Mouse (Mus musculus): ENCODE measurements around the gene Nck2.
A peak's percentile ranks its signal among the peaks of the same experiment; 100 is the strongest.

Nck2 gene

GRCm38 (mm10) chr1:43444531-43444930 is at the start of gene Nck2:
Nck2 (plus strand) TSS chr1:43444579.
- DNase-seq: no peak

DNA sequence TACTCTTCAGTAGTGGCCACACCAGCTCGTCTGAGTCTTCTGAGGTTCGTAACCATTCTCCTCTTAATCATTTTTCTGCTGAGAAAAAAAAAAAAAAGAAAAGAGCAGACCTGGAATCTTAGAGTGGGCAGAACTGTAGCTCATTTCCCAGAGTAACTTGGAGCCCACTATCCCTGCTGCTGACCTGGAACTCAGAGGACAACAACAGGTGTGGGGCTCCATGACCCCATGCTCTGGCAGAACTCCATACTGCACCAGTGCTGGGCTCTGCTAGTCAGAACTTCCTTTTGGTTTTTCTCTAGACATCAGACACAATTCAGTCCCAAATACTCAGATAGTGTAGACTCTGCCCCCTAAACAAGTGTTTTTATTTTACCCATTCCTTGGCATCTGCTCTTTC is 49.3 kb upstream of the Nck2 start:
- no peak for DNase-seq

DNA sequence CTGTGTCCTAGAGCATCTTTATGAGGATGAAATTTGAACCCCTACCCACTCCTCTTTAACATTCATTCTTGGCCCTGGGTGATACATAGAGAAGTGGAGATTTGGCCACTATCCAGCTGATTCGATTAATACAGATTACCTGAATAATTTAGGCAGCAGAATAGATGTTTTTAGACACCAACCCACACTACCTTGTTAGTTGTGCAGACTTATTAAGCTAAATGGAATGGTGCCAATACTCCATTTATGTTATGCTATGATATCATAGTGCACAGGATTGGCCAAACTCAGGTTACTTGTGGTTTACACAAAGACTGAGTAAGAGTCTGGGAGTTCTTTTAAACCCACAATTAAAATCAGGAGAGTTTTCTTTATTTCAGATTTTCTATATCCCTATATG is 48.6 kb upstream of the Nck2 start:
- no peak for DNase-seq

DNA sequence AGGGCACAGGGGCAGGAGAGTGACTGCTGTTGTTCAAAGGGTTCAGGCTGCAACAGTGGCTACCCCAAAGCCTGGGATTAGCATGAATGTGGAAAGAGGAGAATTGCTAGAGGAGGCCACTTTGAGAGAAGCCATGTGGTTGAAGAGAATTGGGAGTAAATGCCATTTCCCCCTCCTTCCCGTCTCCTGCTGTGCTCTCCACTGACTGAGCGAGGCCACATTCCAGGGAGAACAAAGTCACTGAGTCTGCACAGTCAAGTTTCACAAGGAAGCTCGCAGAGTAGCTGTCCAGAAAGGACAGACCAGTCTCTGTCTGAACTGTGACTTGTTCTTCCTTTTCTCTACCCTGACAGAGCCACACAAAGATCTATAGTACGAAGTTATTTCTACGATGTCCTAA is 47.9 kb upstream of the Nck2 start:
- DNase-seq: no peak

- DNase-seq: peak; percentile 52 to 68
Observed at GRCm38 (mm10) chr1:43397096-43397495, 47.3 kb upstream of the Nck2 start.

DNA sequence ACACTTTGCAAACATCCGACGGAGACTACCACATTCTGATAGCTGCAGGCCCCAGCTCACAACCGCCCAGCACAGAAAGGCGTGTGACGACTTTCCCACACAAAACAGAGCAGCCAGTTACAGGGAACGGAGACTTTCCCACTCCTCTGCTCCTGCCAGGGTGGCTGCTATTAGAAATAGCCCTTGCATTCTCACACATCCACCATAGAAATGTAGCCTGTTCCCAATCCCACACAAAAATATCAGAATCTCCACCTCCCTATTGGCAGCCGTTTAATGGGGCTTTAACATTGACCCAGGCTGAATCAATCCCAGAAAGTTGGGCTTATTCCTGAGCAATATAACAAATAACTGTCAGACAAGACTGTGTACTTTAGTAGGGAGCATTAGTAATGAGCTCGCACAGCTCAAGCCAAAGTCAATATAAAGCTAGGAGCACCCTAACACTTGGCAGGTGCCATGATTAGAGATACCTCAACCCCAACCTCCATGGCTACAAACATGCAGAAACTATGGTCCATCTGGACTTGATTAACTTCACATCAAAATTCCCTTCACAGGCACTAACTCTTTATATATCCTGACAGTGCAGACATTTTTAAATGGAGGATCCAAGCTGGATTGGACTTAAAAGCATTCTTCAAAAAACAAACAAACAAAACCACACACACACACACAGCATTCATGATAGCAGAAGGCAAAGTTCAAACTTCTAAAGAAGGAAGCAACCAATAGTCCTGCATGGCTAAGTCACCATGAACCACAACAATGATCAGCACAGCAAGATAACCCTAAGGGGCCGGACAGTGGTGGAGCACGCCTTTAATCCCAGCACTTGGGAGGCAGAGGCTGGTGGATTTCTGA is 45.4 kb upstream of the Nck2 start:
- no peak for DNase-seq

DNA sequence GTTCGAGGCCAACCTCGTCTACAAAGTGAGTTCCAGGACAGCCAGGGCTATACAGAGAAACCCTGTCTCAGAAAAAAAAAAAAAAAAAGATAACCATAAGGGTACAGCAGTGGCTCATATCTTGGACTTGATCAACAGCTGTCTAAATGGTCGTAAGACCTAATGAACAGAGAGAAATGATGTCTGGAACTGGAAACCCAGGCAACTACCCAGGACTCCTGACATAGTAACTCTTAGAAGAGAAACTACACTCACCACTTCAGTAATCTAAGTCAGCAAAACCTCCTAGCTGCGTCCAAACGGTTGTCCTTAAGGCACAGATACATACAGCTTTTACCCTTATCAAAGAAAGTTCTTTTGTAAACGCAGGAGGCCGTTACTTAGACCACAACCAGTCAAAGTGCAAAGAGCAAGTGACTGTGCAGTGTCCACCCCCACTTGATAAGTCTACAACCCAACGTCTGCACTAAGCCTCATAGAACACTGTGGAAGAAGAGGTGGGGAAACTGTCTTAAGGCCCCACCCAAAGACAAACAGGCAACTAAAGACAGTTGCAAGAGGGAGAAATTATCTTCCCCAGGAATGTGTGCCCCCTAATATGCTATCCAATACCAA is 44.7 kb upstream of the Nck2 start:
- DNase-seq: no peak

- no peak for DNase-seq
Observed at GRCm38 (mm10) chr1:43400655-43401054, 43.7 kb upstream of the Nck2 start.

GRCm38 (mm10) chr1:43403341-43403740 is 41.0 kb upstream of the Nck2 start:
- DNase-seq: no peak

- DNase-seq: no peak
Observed at GRCm38 (mm10) chr1:43404693-43405678, 39.4 kb upstream of the Nck2 start.

GRCm38 (mm10) chr1:43409019-43409418 is 35.4 kb upstream of the Nck2 start:
- no peak for DNase-seq

DNA sequence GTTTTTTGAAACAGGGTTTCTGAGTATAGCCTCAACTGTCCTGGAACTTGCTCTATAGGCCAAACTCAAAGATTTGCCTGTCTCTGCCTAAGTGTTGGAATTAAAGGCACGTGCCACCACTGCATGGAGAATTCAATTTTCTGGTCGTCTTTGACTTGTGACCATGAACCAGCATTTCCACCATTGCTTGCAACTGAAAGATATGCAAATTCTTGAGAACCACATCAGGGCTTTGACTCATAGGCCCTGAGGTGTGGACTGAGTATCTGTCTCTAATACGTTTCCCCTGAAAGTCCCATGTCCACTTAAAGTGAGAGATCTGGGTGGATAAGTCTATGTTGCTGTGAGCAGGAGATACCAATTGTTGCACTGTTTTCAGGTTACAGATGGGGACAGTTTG is 31.6 kb upstream of the Nck2 start:
- no peak for DNase-seq

DNA sequence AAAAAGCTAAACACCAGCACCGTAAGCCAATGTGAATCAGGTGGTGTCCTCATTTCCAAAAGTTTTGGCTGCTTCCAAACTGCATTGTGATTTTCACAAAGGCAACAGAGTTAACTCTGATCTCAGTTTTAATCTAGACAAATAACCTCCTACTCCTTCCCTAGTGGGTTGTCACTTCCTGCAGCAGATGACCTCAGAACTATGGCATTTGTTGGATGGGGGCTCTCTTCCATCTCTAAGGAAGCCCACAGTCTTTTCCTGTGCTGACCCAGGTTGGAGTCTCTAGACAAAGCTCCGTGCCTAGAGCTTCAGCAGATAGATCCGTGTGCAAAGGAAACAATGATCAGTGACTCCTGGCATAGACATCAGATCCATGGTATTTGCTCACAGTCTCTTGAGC is 31.1 kb upstream of the Nck2 start:
- no peak for DNase-seq

- DNase-seq: no peak
Observed at GRCm38 (mm10) chr1:43413749-43414148, 30.6 kb upstream of the Nck2 start.

DNA sequence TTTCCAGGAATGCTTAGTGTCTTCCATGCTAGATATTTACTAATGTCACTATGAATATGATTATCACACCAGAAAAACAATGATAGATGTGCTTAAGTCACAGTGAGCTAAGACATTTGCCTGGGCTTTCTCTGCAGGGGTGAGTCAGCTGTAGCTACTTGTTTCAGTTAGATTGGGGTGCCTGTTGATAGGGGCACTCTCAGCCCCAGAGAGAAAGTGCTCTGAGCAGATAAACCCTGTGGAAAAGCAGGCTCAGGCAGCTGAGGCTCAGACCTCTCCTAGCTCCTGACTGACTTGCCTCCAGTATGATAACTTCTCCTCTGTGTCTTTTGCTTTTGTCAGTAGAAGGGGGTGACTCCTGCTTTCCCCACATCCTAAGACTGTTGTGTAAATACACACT is 30.2 kb upstream of the Nck2 start:
- no peak for DNase-seq

DNA sequence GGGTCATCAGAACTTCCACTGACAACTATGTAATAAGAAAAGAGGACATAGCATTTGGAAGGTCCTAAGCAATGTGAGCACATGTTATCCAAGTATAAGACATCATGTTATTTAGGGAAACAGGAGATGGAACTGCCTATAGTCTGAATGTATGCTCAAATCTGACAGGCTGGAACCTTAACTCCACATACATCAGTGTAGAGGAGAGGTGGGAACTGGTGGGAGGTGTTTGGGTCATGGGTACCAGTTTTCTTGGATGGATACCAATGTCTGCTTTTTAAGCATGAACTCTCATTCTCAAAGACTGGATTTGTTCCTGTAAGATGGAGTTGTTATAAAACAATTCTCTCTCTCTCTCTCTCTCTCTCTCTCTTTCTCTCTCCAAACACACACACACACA is 29.4 kb upstream of the Nck2 start:
- no peak for DNase-seq

- no peak for DNase-seq
Observed at GRCm38 (mm10) chr1:43422969-43423748, 21.2 kb upstream of the Nck2 start.

DNA sequence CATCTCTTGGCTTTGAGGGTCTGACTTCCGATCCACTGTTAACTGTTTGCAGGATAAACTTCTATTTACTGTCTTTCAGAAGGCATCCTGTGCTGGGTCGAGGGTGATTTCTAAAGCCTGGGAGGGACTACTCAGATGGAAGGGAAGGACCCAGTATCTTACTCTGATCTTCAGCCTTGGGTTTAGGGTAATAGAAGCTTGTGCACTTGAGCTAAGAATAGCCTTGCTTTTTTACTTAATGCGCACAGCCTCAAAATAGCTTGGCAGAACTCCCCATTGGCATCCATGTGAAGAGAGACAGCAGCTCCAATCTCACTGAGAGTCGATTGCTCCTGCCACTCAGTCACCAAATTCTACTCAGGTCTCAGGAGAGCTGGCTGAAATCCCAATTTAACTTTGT is 17.9 kb upstream of the Nck2 start:
- DNase-seq: no peak

GRCm38 (mm10) chr1:43426993-43427535 is 17.3 kb upstream of the Nck2 start:
- no peak for DNase-seq

- no peak for DNase-seq
Observed at GRCm38 (mm10) chr1:43429924-43430876, 14.2 kb upstream of the Nck2 start.

- DNase-seq: no peak
Observed at GRCm38 (mm10) chr1:43433853-43434252, 10.5 kb upstream of the Nck2 start.

Data from cerebellum, adult 18-20 months (tissue).